Mouse (Mus musculus): ENCODE measurements around the gene Rdh7.
"Not testable (repeated sequence)": the region's sequence is repeated elsewhere in the genome, so short reads cannot be mapped to it uniquely, and the experiment has no call there.

GRCm38 (mm10) chr10:127893163-127894022, 4.8 kb upstream of the Rdh7 start:
- TF ChIP-seq CTCF (IDR thresholded peaks at IDR 0.05; ENCODE audit: control insufficient read depth, insufficient read depth, insufficient read length); MYOD1 (IDR thresholded peaks at IDR 0.05; ENCODE audit: control insufficient read depth, insufficient read length, low read depth); USF1 (IDR thresholded peaks at IDR 0.05; ENCODE audit: low read depth); FOSL1 (IDR thresholded peaks at IDR 0.05; ENCODE audit: insufficient read depth, low read length, poor library complexity, severe bottlenecking); MAX (IDR thresholded peaks at IDR 0.05); CEBPB (IDR thresholded peaks at IDR 0.05; ENCODE audit: low read depth); MYOG (IDR thresholded peaks at IDR 0.05; ENCODE audit: control insufficient read depth, extremely low read depth, insufficient read length): not testable (repeated sequence)

All from C2C12 (cell line).